9 mouse cellular contexts compared by ENCODE assay signal in genomic region chr8:64726190-64726695, GRCm38 (mm10). TPM values are rescaled to one million over a fixed set of nuclear protein-coding genes. Genes with fewer than 3 reads are reported as not detected.
DNase-seq lines count a peak whose midpoint lies in the region.
"Had no signal": no experiment of that assay in that cellular context is flagged by ENCODE, and none has a peak within 500 bp of the region (broad histone marks: within the 10 kb centered on the region; RNA-seq: fewer than 3 reads in every experiment).

No protein-coding gene starts in this region.

- DNase-seq in left cerebral cortex, adult 18-20 months (ENCODE audit: low spot score in 2 of 2): peak; percentile 17 to 22
- no peak for DNase-seq in left cerebral cortex, adult 11 months (ENCODE audit: low spot score)
- peak; percentile 10 for DNase-seq in CD4-positive helper T cell, adult 2 months (ENCODE audit: low read depth, low spot score)
- DNase-seq in adrenal gland, postnatal 25 days: peak; percentile 23
- DNase-seq in monocyte, adult 2 months (ENCODE audit: low read depth in 1 of 2, low spot score in 2 of 2): peak; percentile 44 to 54
- no peak for DNase-seq in gastrocnemius, postnatal 25 days
- DNase-seq in yolk sac, embryonic 10.5 days (ENCODE audit: low spot score): no peak
- DNase-seq in cerebellum, postnatal 14 days: no peak
- DNase-seq: liver had no signal

RNA-seq across cellular contexts. Expression of gene Msmo1, which starts 7.3 kb away (rescaled TPM):
- total RNA-seq in left cerebral cortex, adult 18-20 months (2021): 100 to 1,000 TPM in 1 of 2 experiments, 10 to 100 TPM in 1; 93.9 to 121 TPM
- 398 and 532 TPM in 2 replicates for total RNA-seq in adrenal gland, postnatal 25 days (2021)
- 1 to 10 TPM; 3.2 to 7.5 TPM for total RNA-seq in gastrocnemius, postnatal 25 days (2021)

RNA-seq across cellular contexts. Expression of gene Cpe, which starts 33.4 kb away (rescaled TPM):
- total RNA-seq in left cerebral cortex, adult 18-20 months (2021): 1,000 to 10,000 TPM; 1,840 to 1,955 TPM
- 645 and 671 TPM in 2 replicates for total RNA-seq in adrenal gland, postnatal 25 days (2021)
- total RNA-seq in gastrocnemius, postnatal 25 days (2021): 100 to 1,000 TPM; 193 to 218 TPM

Comparison
In these comparisons a context has a peak if more than half of its experiments do, and no peak if none do; other contexts are left out.
1. DNase-seq: peak in left cerebral cortex, adult 18-20 months (2 of 2), CD4-positive helper T cell, adult 2 months (single experiment), adrenal gland, postnatal 25 days (single experiment) and monocyte, adult 2 months (2 of 2); none in left cerebral cortex, adult 11 months (single experiment), gastrocnemius, postnatal 25 days (single experiment), yolk sac, embryonic 10.5 days (single experiment) and cerebellum, postnatal 14 days (0 of 2).
2. RNA of gene Msmo1, which starts 7.3 kb away (total RNA-seq): 398 to 532 TPM in adrenal gland, postnatal 25 days and 93.9 to 121 TPM in left cerebral cortex, adult 18-20 months; 3.2 to 7.5 TPM in gastrocnemius, postnatal 25 days; every median in the first group is over 10 times any median in the second.